Mouse (Mus musculus): ENCODE data around the gene Plekha5.

DNA sequence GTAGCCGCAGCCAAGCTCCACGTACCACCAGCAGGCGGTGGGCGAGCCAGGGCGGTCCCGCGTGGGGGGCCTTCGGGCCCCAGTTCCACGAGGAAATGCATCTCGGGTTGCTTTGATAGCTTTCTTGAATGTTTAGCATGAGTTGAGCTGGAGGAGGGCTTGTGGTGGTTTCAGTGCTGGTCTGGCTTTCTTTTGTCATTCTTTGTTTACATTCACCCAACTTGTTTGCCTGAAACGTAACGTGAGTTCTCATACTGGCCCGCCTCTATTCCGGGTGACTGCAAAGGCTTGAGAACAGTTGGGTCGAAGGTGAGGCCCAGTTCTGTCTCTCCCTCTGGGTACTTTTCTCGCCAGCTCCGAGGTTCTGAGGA lies 1.1 kb downstream of the Plekha5 start:
- no peak for TF ChIP-seq CHD2 (IDR thresholded peaks at IDR 0.05; ENCODE audit: low read depth, low read length)
- TF ChIP-seq ZC3H11A (IDR thresholded peaks at IDR 0.05; ENCODE audit: borderline replicate concordance, low read depth, low read length), result no peak
- no peak for TF ChIP-seq MAFK (IDR thresholded peaks at IDR 0.05; ENCODE audit: insufficient read depth, low read depth, low read length)
- no peak for TF ChIP-seq ZNF384 (IDR thresholded peaks at IDR 0.05; ENCODE audit: low read depth, low read length)

Data from ES-E14 (cell line).